Mouse (Mus musculus): ENCODE measurements around the gene Cbarp. TPM values are rescaled to one million over a fixed set of nuclear protein-coding genes. Genes with fewer than 3 reads are reported as not detected.

Cbarp gene
- polyA plus RNA-seq, 1 experiment from 2014 or later: 53.9 TPM

DNA sequence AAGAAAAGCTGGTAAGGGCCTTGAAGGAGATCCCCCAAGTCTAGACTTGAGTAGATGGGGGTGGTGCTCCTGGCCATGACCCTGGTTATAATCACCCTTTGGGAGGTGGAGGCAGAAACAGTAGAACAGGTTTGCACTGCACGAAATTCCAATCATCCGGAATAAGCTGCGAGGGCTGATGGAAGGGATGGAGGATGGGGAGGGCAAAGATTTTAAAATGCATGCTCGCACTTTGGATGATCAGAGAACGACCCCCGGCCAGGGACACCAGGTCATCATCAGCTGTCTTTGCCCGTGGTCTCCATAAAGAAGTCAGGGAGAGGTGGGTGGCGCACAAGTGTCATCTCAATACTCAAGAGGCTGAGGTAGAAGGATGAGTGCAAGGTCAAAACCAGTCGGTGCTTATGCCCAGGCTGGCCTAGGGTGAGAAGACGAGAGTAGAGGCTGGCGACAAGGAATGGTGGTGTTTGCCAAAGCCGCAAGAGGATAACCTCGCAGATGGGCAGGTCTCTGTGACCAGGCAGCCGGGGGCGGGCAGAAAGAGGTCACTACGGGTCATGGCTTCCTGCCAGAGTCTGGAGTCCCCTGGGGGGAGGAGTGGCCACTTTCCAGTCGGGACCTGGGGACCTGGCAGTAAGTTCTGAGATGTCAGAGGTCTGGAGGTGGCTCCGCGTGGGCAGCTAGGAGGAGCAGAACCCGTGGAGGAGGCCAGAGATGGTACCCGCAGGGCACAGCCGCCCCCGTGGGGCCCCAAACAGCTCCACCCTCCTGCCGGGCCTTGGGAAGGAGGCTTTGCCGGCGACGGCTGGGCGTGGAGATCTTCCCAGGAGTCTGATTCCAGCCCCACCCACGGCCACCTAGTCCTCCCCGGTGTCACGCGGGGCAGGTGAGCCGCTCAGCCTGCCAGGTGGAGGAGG is 20.1 kb upstream of the Cbarp start:
- peak overlapping the region; percentile 57 for H3K9ac ChIP-seq
- H3K36me3 ChIP-seq: peaks cover 23% of the 10 kb centered on the region
- no peak for ATAC-seq (ENCODE audit: low read depth)
- H3K9me3 ChIP-seq: no peaks in the 10 kb centered on the region
- H3K4me1 ChIP-seq (replicated peaks): peaks cover 83% of the 10 kb centered on the region
- H3K4me2 ChIP-seq: peak overlapping the region; percentile 65
- peak overlapping the region; percentile 42 for H3K4me3 ChIP-seq
- under 1% methylated on average over 33 of the region's 33 CpGs for WGBS
- H3K27ac ChIP-seq (replicated peaks): peak overlapping the region; percentile 93
- H3K27me3 ChIP-seq: no peaks in the 10 kb centered on the region

- H3K4me3 ChIP-seq: peak overlapping the region; percentile 42
- peaks cover 32% of the 10 kb centered on the region for H3K36me3 ChIP-seq
- peak overlapping the region; percentile 65 for H3K9ac ChIP-seq
- H3K27me3 ChIP-seq: no peaks in the 10 kb centered on the region
- under 1% methylated on average over 55 of the region's 55 CpGs for WGBS
- peak overlapping the region; percentile 65 for H3K4me2 ChIP-seq
- H3K4me1 ChIP-seq (replicated peaks): peaks cover 83% of the 10 kb centered on the region
- ATAC-seq (ENCODE audit: low read depth): peak; percentile 76
- peak overlapping the region; percentile 93 for H3K27ac ChIP-seq (replicated peaks)
- no peaks in the 10 kb centered on the region for H3K9me3 ChIP-seq
These were observed 19.2 kb upstream of the Cbarp start for GRCm38 (mm10) chr10:80159561-80160454.

DNA sequence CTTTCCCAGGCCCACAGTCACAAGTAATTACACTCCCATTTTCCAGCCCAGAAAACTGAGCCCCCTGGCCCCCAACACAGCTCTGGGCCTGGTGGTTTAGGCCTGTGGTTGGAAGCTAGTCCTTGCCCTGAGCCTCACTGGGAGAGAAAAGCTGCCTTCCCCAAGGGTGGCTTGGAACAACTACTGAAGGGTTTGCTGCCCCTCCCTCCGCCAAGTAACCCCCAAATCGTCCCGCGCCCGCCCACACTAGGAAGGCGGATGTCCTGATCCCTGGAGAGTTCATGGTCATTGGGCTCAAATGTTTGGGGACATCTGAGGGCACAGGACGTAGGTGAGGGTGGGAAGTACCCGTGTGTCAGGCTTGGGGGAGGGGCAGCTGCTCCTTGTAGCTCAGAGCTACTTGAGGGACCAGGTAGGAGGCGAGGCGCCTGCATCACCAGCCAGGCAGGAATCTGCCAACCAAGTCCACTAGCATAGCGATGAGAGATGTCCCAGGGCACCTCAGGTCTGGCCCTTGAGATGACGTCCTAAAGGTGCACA is 18.5 kb upstream of the Cbarp start:
- ATAC-seq (ENCODE audit: low read depth): 0 out of 2 replicates have a peak, but pooled peaks have one; percentile 4
- WGBS: 9% methylated on average over 12 of the region's 12 CpGs
- no peaks in the 10 kb centered on the region for H3K9me3 ChIP-seq
- H3K4me1 ChIP-seq (replicated peaks): peaks cover 83% of the 10 kb centered on the region
- peak overlapping the region; percentile 93 for H3K27ac ChIP-seq (replicated peaks)
- no peaks in the 10 kb centered on the region for H3K27me3 ChIP-seq
- H3K4me3 ChIP-seq: peak overlapping the region; percentile 42
- H3K4me2 ChIP-seq: peak overlapping the region; percentile 65
- peak overlapping the region; percentile 65 for H3K9ac ChIP-seq
- H3K36me3 ChIP-seq: peaks cover 39% of the 10 kb centered on the region

- peaks cover 46% of the 10 kb centered on the region for H3K36me3 ChIP-seq
- no peak for ATAC-seq (ENCODE audit: low read depth)
- peak overlapping the region; percentile 6; the same call in 1 of the 2 replicates for H3K4me3 ChIP-seq
- peak overlapping the region; percentile 93 for H3K27ac ChIP-seq (replicated peaks)
- H3K4me2 ChIP-seq: peak overlapping the region; percentile 65
- WGBS: 16% methylated on average over 18 of the region's 18 CpGs
- no peaks in the 10 kb centered on the region for H3K9me3 ChIP-seq
- peaks cover 84% of the 10 kb centered on the region for H3K4me1 ChIP-seq (replicated peaks)
- no peaks in the 10 kb centered on the region for H3K27me3 ChIP-seq
- peak overlapping the region; percentile 65 for H3K9ac ChIP-seq
These were observed 17.8 kb upstream of the Cbarp start for GRCm38 (mm10) chr10:80158307-80158986.

DNA sequence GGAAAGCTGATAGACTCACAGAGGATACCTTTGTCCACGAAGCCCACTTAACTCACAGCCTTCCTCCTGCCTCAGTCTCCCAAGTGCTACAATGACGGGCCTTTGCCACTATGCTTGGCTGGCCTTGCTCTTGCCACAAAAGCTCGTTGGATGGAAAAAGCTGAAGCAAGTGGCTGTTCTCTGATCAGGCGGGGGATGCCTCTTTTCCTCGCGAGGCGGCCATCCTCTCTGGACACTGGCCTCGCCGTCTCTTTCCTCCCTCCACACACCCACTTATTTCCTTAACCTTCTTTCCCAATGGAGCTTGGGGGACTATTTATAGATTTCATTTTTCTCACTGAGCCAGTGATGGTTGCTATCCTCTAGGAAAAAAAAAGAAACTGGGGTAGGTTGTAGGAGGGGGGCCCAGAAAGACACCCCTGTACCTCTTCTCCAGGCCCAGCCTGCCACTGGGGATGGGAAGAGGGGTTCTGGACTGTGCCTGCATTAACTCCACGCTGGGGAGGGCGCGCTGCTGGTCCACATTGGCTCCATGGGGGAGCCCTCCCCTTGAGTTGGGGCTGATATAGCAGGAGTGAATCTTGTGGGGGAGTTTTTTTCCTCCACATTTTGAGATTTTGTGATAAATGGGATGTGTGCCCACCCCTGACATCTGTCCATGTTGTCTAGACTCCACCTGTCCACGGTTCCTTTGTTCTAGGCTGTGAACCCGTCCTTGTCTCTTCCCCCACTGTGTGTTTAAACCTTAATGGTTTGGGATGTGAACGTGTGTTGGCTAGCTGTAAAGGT is 16.7 kb upstream of the Cbarp start:
- Histone ChIP-seq H3K4me3 (no peak overlapping the region), H3K36me3 (peaks cover 57% of the 10 kb centered on the region), H3K4me1 (replicated peaks) (peaks cover 94% of the 10 kb centered on the region), H3K9me3 (no peaks in the 10 kb centered on the region), H3K27ac (replicated peaks) (peak overlapping the region; percentile 93), H3K9ac (peak overlapping the region; percentile 65; the same call in 1 of the 2 replicates), H3K27me3 (no peaks in the 10 kb centered on the region), H3K4me2 (peak overlapping the region; percentile 13; the same call in 1 of the 2 replicates)
- WGBS: 54% methylated on average over 15 of the region's 15 CpGs
- ATAC-seq (ENCODE audit: low read depth): no peak

- 68% methylated on average over 7 of the region's 7 CpGs for WGBS
- H3K4me1 ChIP-seq (replicated peaks): peaks cover 94% of the 10 kb centered on the region
- H3K9me3 ChIP-seq: no peaks in the 10 kb centered on the region
- H3K4me2 ChIP-seq: peak overlapping the region; percentile 13; the same call in 1 of the 2 replicates
- peaks cover 63% of the 10 kb centered on the region for H3K36me3 ChIP-seq
- H3K27ac ChIP-seq (replicated peaks): peak overlapping the region; percentile 93
- no peaks in the 10 kb centered on the region for H3K27me3 ChIP-seq
- H3K4me3 ChIP-seq: no peak overlapping the region
- H3K9ac ChIP-seq: peak overlapping the region; percentile 65; the same call in 1 of the 2 replicates
- ATAC-seq (ENCODE audit: low read depth): no peak
These were observed 16.1 kb upstream of the Cbarp start for GRCm38 (mm10) chr10:80156752-80157053.

- Histone ChIP-seq H3K4me1 (replicated peaks) (peaks cover 92% of the 10 kb centered on the region), H3K36me3 (peaks cover 68% of the 10 kb centered on the region)
These were observed 15.5 kb upstream of the Cbarp start for GRCm38 (mm10) chr10:80156002-80156751.

DNA sequence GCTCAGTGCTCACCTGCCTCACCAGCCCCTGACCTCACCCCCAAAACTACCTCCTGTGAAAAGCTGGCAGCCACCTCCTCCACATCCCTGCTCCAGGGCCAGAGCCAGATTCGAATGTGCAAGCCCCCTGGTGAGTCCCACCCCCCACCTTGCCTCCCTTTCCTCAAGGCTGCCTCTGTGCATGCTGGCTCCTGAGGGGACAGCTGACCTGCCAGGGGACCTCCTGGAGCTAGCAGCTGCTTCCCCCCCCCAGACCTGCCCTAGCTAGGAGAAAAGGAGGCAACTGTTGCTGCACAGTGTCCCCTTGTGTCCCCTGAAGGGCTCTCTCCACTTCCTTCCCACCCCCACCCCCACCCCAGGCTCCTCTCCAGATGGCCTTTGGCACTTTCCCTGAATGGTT is 14.6 kb upstream of the Cbarp start:
- H3K36me3 ChIP-seq: peaks cover 71% of the 10 kb centered on the region
- no peak for ATAC-seq (ENCODE audit: low read depth)
- H3K4me3 ChIP-seq: peak overlapping the region; percentile 6; the same call in 1 of the 2 replicates
- H3K9me3 ChIP-seq: no peaks in the 10 kb centered on the region
- H3K4me1 ChIP-seq (replicated peaks): peaks cover 83% of the 10 kb centered on the region
- peak overlapping the region; percentile 62 for H3K27ac ChIP-seq (replicated peaks)
- WGBS: 43% methylated on average over 1 of the region's 1 CpGs
- 0 out of 2 replicates have a peak overlapping the region, but pooled peaks have one; percentile 100 for H3K9ac ChIP-seq
- no peak overlapping the region for H3K4me2 ChIP-seq
- H3K27me3 ChIP-seq: no peaks in the 10 kb centered on the region

More at GRCm38 (mm10) chr10:80156002-80156751, 15.5 kb upstream of the Cbarp start:
- WGBS: 82% methylated on average over 29 of the region's 29 CpGs
- Histone ChIP-seq H3K4me3 (no peak overlapping the region), H3K9me3 (no peaks in the 10 kb centered on the region), H3K27me3 (no peaks in the 10 kb centered on the region), H3K9ac (peak overlapping the region; percentile 65; the same call in 1 of the 2 replicates), H3K4me2 (no peak overlapping the region), H3K27ac (replicated peaks) (peak overlapping the region; percentile 93)
- ATAC-seq (ENCODE audit: low read depth): no peak

- Histone ChIP-seq H3K36me3 (peaks cover 71% of the 10 kb centered on the region), H3K9ac (peak overlapping the region; percentile 100), H3K27ac (replicated peaks) (peak overlapping the region; percentile 100; the same call in 1 of the 2 replicates)
These were observed 13.7 kb upstream of the Cbarp start for GRCm38 (mm10) chr10:80154384-80154783.

DNA sequence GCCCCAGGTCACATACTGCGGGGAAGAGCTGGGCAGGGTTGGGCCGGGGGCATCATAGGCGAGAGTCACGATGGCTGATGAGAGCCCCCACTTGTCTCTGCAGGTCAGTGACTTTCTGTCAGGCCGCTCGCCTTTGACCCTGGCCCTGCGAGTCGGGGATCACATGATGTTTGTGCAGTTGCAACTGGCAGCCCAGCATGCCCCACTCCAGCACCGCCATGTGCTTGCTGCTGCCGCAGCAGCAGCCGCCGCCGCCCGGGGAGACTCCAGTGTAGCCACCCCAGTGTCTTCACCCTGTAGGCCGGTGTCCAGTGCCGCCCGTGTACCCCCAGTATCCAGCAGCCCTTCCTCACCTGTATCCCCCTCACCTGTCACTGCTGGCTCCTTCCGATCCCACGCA is 13.1 kb upstream of the Cbarp start:
- H3K36me3 ChIP-seq: peaks cover 69% of the 10 kb centered on the region
- peaks cover 71% of the 10 kb centered on the region for H3K4me1 ChIP-seq (replicated peaks)
- no peak for ATAC-seq (ENCODE audit: low read depth)
- H3K27me3 ChIP-seq: no peaks in the 10 kb centered on the region
- H3K9me3 ChIP-seq: no peaks in the 10 kb centered on the region
- H3K4me3 ChIP-seq: peak overlapping the region; percentile 98
- H3K4me2 ChIP-seq: peak overlapping the region; percentile 94
- peak overlapping the region; percentile 100 for H3K27ac ChIP-seq (replicated peaks)
- H3K9ac ChIP-seq: peak overlapping the region; percentile 100
- WGBS: 86% methylated on average over 19 of the region's 19 CpGs

More at GRCm38 (mm10) chr10:80154384-80154783, 13.7 kb upstream of the Cbarp start:
- Histone ChIP-seq H3K4me1 (replicated peaks) (peaks cover 78% of the 10 kb centered on the region), H3K9me3 (no peaks in the 10 kb centered on the region), H3K27me3 (no peaks in the 10 kb centered on the region), H3K4me3 (0 out of 2 replicates have a peak overlapping the region, but pooled peaks have one; percentile 11), H3K4me2 (peak overlapping the region; percentile 94)
- no peak for ATAC-seq (ENCODE audit: low read depth)
- 87% methylated on average over 7 of the region's 7 CpGs for WGBS
